Mouse (Mus musculus) adrenal gland (tissue): ENCODE data around the gene Hepacam2.
"Not testable (repeated sequence)": the region's sequence is repeated elsewhere in the genome, so short reads cannot be mapped to it uniquely, and the experiment has no call there.

Source experiments
- intact Hi-C: fragments of 180-260 bp; cut with DNase I; formaldehyde crosslinking; loops from one replicate; pipeline ENCODE4 v1.15.1; 2025

Gene Hepacam2

GRCm38 (mm10) chr6:3468627-3469026 is 29.5 kb downstream of the Hepacam2 start:
- intact Hi-C loops, result no loop called here

- intact Hi-C loops, result no loop called here
Measured at GRCm38 (mm10) chr6:3463594-3463993, 34.5 kb downstream of the Hepacam2 start.

GRCm38 (mm10) chr6:3463026-3463425 is 35.1 kb downstream of the Hepacam2 start:
- intact Hi-C loops, result no loop called here

GRCm38 (mm10) chr6:3455944-3456536 is 42.1 kb downstream of the Hepacam2 start:
- intact Hi-C loops, result no loop called here

- intact Hi-C loops, result no loop called here
Measured at GRCm38 (mm10) chr6:3454421-3454820, 43.7 kb downstream of the Hepacam2 start.

GRCm38 (mm10) chr6:3447404-3447803 is 50.7 kb downstream of the Hepacam2 start:
- intact Hi-C loops, result no loop called here

GRCm38 (mm10) chr6:3443905-3444304 is 54.2 kb downstream of the Hepacam2 start:
- intact Hi-C loops, result no loop called here

GRCm38 (mm10) chr6:3436087-3436486 is 62.0 kb downstream of the Hepacam2 start:
- intact Hi-C loops, result no loop called here

GRCm38 (mm10) chr6:3430976-3431375 is 67.1 kb downstream of the Hepacam2 start:
- intact Hi-C loops, result not testable (repeated sequence)

- intact Hi-C loops, result loop anchor here (2.0 kb wide), 1 partner anchor 38 kb away; no protein-coding TSS in a partner anchor
Measured at GRCm38 (mm10) chr6:3427047-3427446, 71.1 kb downstream of the Hepacam2 start.

- intact Hi-C loops, result not testable (repeated sequence)
Measured at GRCm38 (mm10) chr6:3425333-3425732, 72.8 kb downstream of the Hepacam2 start.

- intact Hi-C loops, result not testable (repeated sequence)
Measured at GRCm38 (mm10) chr6:3424613-3425277, 73.4 kb downstream of the Hepacam2 start.
